Mouse (Mus musculus) forebrain, embryonic 11.5 days (tissue): Measurements from ENCODE around the gene Stag1. TPM values are rescaled to one million over a fixed set of nuclear protein-coding genes. Genes with fewer than 3 reads are reported as not detected.

ENCODE experiments used
- ATAC-seq: fragments of 200-750 bp; cut with Nextera tagmentation; replicated peaks from 2 replicates; pipeline ENCODE4 v1.8.0; 2017; ENCODE audit warnings: moderate TSS enrichment; ENCODE audit not compliant: low FRiP score
- DNase-seq: peaks from one replicate; pipeline ENCODE4 v3.0.0-alpha.2; 2017; ENCODE audit warnings: low spot score
- H3K27ac ChIP-seq: fragments of 300-500 bp; sonication (generic); 2 replicates; pipeline ENCODE4 v1.5.1; 2014; ENCODE audit warnings: low read depth, low read length
- H3K27me3 ChIP-seq: fragments of 300-500 bp; sonication (generic); 2 replicates; pipeline ENCODE4 v1.6.1; 2014; ENCODE audit warnings: mild to moderate bottlenecking, low read length, mixed read lengths; ENCODE audit not compliant: control insufficient read depth, insufficient read depth
- H3K36me3 ChIP-seq: fragments of 300-500 bp; sonication (generic); 2 replicates; pipeline ENCODE4 v1.6.1; 2014; ENCODE audit warnings: mild to moderate bottlenecking, low read length, moderate library complexity, mixed read lengths; ENCODE audit not compliant: control insufficient read depth, insufficient read depth
- H3K4me1 ChIP-seq: fragments of 300-500 bp; sonication (generic); replicated peaks from 2 replicates; pipeline ENCODE4 v1.6.1; 2014; ENCODE audit warnings: low read length, mixed read lengths; ENCODE audit not compliant: control insufficient read depth, insufficient read depth
- H3K4me2 ChIP-seq: fragments of 300-500 bp; sonication (generic); 2 replicates; pipeline ENCODE4 v1.6.1; 2014; ENCODE audit warnings: low read depth, mild to moderate bottlenecking, low read length, moderate library complexity, mixed read lengths; ENCODE audit not compliant: severe bottlenecking
- H3K4me3 ChIP-seq: fragments of 300-500 bp; sonication (generic); 2 replicates; pipeline ENCODE4 v1.5.1; 2014; ENCODE audit warnings: low read depth, low read length
- H3K9ac ChIP-seq: fragments of 300-500 bp; sonication (generic); 2 replicates; pipeline ENCODE4 v1.6.1; 2014; ENCODE audit warnings: low read length
- H3K9me3 ChIP-seq: fragments of 300-500 bp; sonication (generic); 2 replicates; pipeline ENCODE4 v1.6.1; 2016; ENCODE audit warnings: low read length, mixed read lengths; ENCODE audit not compliant: control insufficient read depth
- WGBS: fragments of 180-500 bp; shearing (Covaris S2); extraction: QIAGEN DNeasy Blood & Tissue Kit; methylation state at CpG from one replicate; pipeline ENCODE4 v1.1.7; 2014; 5-methylcytosine and 5-hydroxymethylcytosine counted together
- polyA plus RNA-seq: library from polyadenylated mRNA; unstranded; fragments of >200 nt; fragmentation: Nextera tagmentation; extraction: Ambion mirVana; gene quantifications from 2 replicates; pipeline ENCODE4 v1.2.1, GENCODE M21; 2014

The Stag1 gene
- polyA plus RNA-seq, 1 experiment from 2014 or later: 63.0 TPM

DNA sequence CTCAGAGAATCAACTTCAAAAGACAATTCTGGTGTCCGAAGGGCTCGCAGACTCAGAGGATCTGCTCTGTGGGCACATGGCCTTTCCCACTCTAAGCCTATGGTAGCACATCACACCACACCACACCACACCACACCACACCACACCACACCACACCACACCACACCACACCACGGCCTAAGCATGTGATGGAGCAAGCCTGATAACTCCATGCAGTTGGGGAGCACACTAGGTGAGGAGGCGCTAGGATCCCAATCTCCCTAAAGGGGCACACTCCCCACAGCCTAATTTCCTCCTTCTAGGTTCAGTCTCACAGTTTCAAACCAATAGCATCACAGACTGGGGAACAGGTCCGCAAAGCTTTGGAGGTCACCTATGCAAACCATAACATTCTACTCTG lies 381.1 kb downstream of the Stag1 start:
- Histone ChIP-seq H3K9me3 (no peaks in the 10 kb centered on the region), H3K4me1 (no peaks in the 10 kb centered on the region), H3K4me2 (no peak overlapping the region), H3K27ac (no peak overlapping the region), H3K9ac (no peak overlapping the region), H3K4me3 (no peak overlapping the region), H3K27me3 (no peaks in the 10 kb centered on the region), H3K36me3 (no peaks in the 10 kb centered on the region)
- DNase-seq (no peak), ATAC-seq (no peak)
- 94% methylated on average over 5 of the region's 5 CpGs for WGBS

GRCm38 (mm10) chr9:100979260-100979659 lies 381.7 kb downstream of the Stag1 start:
- Histone ChIP-seq H3K4me2 (no peak overlapping the region), H3K4me1 (no peaks in the 10 kb centered on the region), H3K4me3 (no peak overlapping the region), H3K27me3 (no peaks in the 10 kb centered on the region), H3K9ac (no peak overlapping the region), H3K9me3 (no peaks in the 10 kb centered on the region), H3K36me3 (no peaks in the 10 kb centered on the region), H3K27ac (no peak overlapping the region)
- WGBS: 85% methylated on average over 5 of the region's 5 CpGs
- ATAC-seq: no peak
- DNase-seq: no peak

GRCm38 (mm10) chr9:100982786-100983185 lies 385.2 kb downstream of the Stag1 start:
- 93% methylated on average over 7 of the region's 7 CpGs for WGBS

GRCm38 (mm10) chr9:100984381-100985310 lies 387.0 kb downstream of the Stag1 start:
- Histone ChIP-seq H3K27me3 (no peaks in the 10 kb centered on the region), H3K27ac (no peak overlapping the region), H3K4me3 (no peak overlapping the region), H3K4me1 (no peaks in the 10 kb centered on the region), H3K9me3 (no peaks in the 10 kb centered on the region; the same call in 1 of the 2 replicates), H3K4me2 (no peak overlapping the region), H3K36me3 (no peaks in the 10 kb centered on the region), H3K9ac (no peak overlapping the region)
- ATAC-seq (no peak), DNase-seq (no peak)
- WGBS: 96% methylated on average over 25 of the region's 25 CpGs

More at GRCm38 (mm10) chr9:100982786-100983185, 385.2 kb downstream of the Stag1 start:
- ATAC-seq: no peak
- Histone ChIP-seq H3K4me1 (no peaks in the 10 kb centered on the region), H3K27ac (no peak overlapping the region), H3K36me3 (no peaks in the 10 kb centered on the region), H3K4me3 (no peak overlapping the region), H3K27me3 (no peaks in the 10 kb centered on the region), H3K9me3 (no peaks in the 10 kb centered on the region), H3K9ac (no peak overlapping the region), H3K4me2 (no peak overlapping the region)
- DNase-seq: no peak

- Histone ChIP-seq H3K27me3 (no peaks in the 10 kb centered on the region), H3K36me3 (no peaks in the 10 kb centered on the region), H3K9me3 (no peaks in the 10 kb centered on the region; the same call in 1 of the 2 replicates), H3K4me3 (no peak overlapping the region), H3K4me1 (no peaks in the 10 kb centered on the region), H3K9ac (no peak overlapping the region), H3K27ac (no peak overlapping the region), H3K4me2 (no peak overlapping the region)
- 96% methylated on average over 5 of the region's 5 CpGs for WGBS
- DNase-seq (no peak), ATAC-seq (no peak)
Measured at GRCm38 (mm10) chr9:100987006-100987405, 389.4 kb downstream of the Stag1 start.

- DNase-seq (no peak), ATAC-seq (no peak)
- Histone ChIP-seq H3K9me3 (no peaks in the 10 kb centered on the region; the same call in 1 of the 2 replicates), H3K4me3 (no peak overlapping the region), H3K9ac (no peak overlapping the region), H3K27me3 (no peaks in the 10 kb centered on the region), H3K4me1 (no peaks in the 10 kb centered on the region), H3K4me2 (no peak overlapping the region), H3K27ac (no peak overlapping the region), H3K36me3 (no peaks in the 10 kb centered on the region)
- 95% methylated on average over 3 of the region's 3 CpGs for WGBS
Measured at GRCm38 (mm10) chr9:100987850-100988249, 390.3 kb downstream of the Stag1 start.

DNA sequence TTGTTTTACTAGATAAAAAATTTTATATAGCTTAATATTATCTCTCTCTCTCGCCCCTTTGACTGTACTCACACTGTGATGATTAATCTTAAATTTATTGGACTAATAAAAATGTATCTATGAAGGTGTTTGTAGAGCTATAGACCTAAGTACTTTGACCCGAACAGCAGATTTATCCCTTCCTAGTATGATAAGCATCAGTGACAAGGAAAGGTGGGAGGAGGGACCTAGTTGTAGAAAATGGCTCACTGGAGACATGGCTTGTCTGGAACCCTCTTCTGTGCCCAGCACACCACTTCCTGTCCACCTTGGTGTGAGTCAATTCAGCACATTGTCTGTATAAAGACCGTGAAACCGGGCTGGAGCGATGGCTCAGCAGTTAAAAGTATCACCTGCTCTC lies 393.0 kb downstream of the Stag1 start:
- no peak overlapping the region for H3K4me3 ChIP-seq
- H3K36me3 ChIP-seq: no peaks in the 10 kb centered on the region
- no peak overlapping the region for H3K4me2 ChIP-seq
- ATAC-seq (no peak), DNase-seq (no peak)
- H3K9me3 ChIP-seq: no peaks in the 10 kb centered on the region; the same call in 1 of the 2 replicates
- H3K9ac ChIP-seq: no peak overlapping the region
- no peaks in the 10 kb centered on the region for H3K4me1 ChIP-seq
- H3K27ac ChIP-seq: no peak overlapping the region
- no peaks in the 10 kb centered on the region for H3K27me3 ChIP-seq
- 89% methylated on average over 5 of the region's 5 CpGs for WGBS

DNA sequence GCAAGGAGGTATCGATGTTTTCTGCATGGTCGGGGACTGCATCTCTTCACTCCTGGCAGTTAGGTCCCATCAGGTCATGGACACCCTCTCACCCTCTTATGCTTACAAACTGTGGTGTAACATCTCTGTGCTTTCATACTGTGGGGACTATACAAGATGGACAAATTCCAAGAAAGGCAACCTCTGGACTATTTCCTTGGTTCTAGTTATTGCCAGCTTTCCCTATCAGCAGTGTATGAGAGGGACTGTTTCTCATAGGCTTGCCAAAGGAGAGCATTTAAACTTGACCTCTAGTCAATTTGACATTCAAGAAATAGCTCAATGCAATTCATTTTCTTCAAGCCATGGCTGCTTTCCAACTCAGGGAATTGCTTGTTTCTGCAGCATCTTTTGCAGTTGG lies 393.7 kb downstream of the Stag1 start:
- H3K4me1 ChIP-seq: no peaks in the 10 kb centered on the region
- no peak overlapping the region for H3K9ac ChIP-seq
- H3K27ac ChIP-seq: no peak overlapping the region
- H3K27me3 ChIP-seq: no peaks in the 10 kb centered on the region
- no peaks in the 10 kb centered on the region; the same call in 1 of the 2 replicates for H3K9me3 ChIP-seq
- ATAC-seq (no peak), DNase-seq (no peak)
- WGBS: 100% methylated on average over 2 of the region's 2 CpGs
- no peak overlapping the region for H3K4me2 ChIP-seq
- H3K36me3 ChIP-seq: no peaks in the 10 kb centered on the region
- H3K4me3 ChIP-seq: no peak overlapping the region

DNA sequence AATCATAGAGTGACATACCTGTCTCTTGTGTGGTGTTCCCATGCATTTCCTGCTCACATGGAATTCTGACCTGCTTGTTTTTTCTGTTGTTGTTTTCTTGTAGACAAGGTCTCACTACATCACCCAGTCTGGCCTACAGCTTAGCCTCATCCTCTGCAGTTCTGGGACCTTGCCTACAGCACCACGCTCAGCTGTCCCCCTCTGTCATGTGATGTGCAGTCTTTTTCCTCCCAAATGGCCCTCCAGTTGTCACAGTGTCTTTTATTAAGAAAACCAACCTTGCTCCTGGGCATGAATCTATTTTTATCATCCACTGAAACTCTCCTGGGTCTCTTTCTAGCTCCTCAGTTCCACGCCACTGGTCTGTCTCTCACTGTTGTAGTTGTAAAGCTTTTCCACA lies 394.6 kb downstream of the Stag1 start:
- ATAC-seq (no peak), DNase-seq (no peak)
- H3K36me3 ChIP-seq: no peaks in the 10 kb centered on the region
- 97% methylated on average over 2 of the region's 2 CpGs for WGBS
- H3K9ac ChIP-seq: no peak overlapping the region
- H3K27me3 ChIP-seq: no peaks in the 10 kb centered on the region
- no peaks in the 10 kb centered on the region; the same call in 1 of the 2 replicates for H3K9me3 ChIP-seq
- no peak overlapping the region for H3K4me2 ChIP-seq
- no peaks in the 10 kb centered on the region for H3K4me1 ChIP-seq
- H3K4me3 ChIP-seq: no peak overlapping the region
- no peak overlapping the region for H3K27ac ChIP-seq
